Mouse (Mus musculus): ENCODE results near the gene Fdxacb1. TPM values are rescaled to one million over a fixed set of nuclear protein-coding genes. Genes with fewer than 3 reads are reported as not detected.

Fdxacb1 gene
- polyA plus RNA-seq (2012; rRNA removed; ENCODE audit: low replicate concordance) = 3.0 and 4.3 TPM in 2 replicates

GRCm38 (mm10) chr9:50768107-50769002 lies at the start of gene Fdxacb1:
Fdxacb1 (plus strand) TSS chr9:50768236.

GRCm38 (mm10) chr9:50738914-50739870 lies 28.8 kb upstream of the Fdxacb1 start, which contains the start of gene Dixdc1:
Dixdc1 (minus strand) TSS chr9:50739517.

GRCm38 (mm10) chr9:50746214-50746677 lies 21.8 kb upstream of the Fdxacb1 start, which contains the start of gene 2310030G06Rik:
2310030G06Rik (minus strand) TSS chr9:50746536.

GRCm38 (mm10) chr9:50751323-50751722 lies 16.7 kb upstream of the Fdxacb1 start, which contains the start of gene Cryab:
Cryab (plus strand) TSS chr9:50751325.

GRCm38 (mm10) chr9:50752054-50752602 lies 15.9 kb upstream of the Fdxacb1 start, which contains the start of gene Hspb2:
Hspb2 (minus strand) TSS chr9:50752354.

GRCm38 (mm10) chr9:50774991-50775612 lies 7.1 kb downstream of the Fdxacb1 start, which contains the start of the genes Alg9 and 1110032A03Rik:
Alg9 (plus strand) TSS chr9:50775019.
1110032A03Rik (minus strand) TSS chr9:50775520.

Other genes starting within 250 kb of the Fdxacb1 start
- 41.4 and 42.1 TPM in 2 replicates for gene Pts, start 239.5 kb upstream of the Fdxacb1 start, polyA plus RNA-seq (2012; rRNA removed; ENCODE audit: low replicate concordance)
- 6.0 and 6.4 TPM in 2 replicates for gene Il18, start 213.4 kb upstream of the Fdxacb1 start, polyA plus RNA-seq (2012; rRNA removed; ENCODE audit: low replicate concordance)
- 0.41 and 1.1 TPM in 2 replicates for gene Bco2, start 213.1 kb upstream of the Fdxacb1 start, polyA plus RNA-seq (2012; rRNA removed; ENCODE audit: low replicate concordance)
- gene Tex12, start 206.9 kb upstream of the Fdxacb1 start, polyA plus RNA-seq (2012; rRNA removed; ENCODE audit: low replicate concordance) = not detected in 2 replicates
- gene Sdhd, start 164.4 kb upstream of the Fdxacb1 start, polyA plus RNA-seq (2012; rRNA removed; ENCODE audit: low replicate concordance) = 195 and 408 TPM in 2 replicates
- 107 and 163 TPM in 2 replicates for gene Timm8b, start 164.3 kb upstream of the Fdxacb1 start, polyA plus RNA-seq (2012; rRNA removed; ENCODE audit: low replicate concordance)
- 0.35 and 0.47 TPM in 2 replicates for gene Pih1d2, start 150.9 kb upstream of the Fdxacb1 start, polyA plus RNA-seq (2012; rRNA removed; ENCODE audit: low replicate concordance)
- 5.4 and 6.1 TPM in 2 replicates for gene Nkapd1, start 150.8 kb upstream of the Fdxacb1 start, polyA plus RNA-seq (2012; rRNA removed; ENCODE audit: low replicate concordance)
- 41.2 and 97.6 TPM in 2 replicates for gene Dlat, start 108.5 kb upstream of the Fdxacb1 start, polyA plus RNA-seq (2012; rRNA removed; ENCODE audit: low replicate concordance)
- gene Dixdc1, start 28.7 kb upstream of the Fdxacb1 start, polyA plus RNA-seq (2012; rRNA removed; ENCODE audit: low replicate concordance) = 3.7 and 6.5 TPM in 2 replicates
- gene 2310030G06Rik, start 21.7 kb upstream of the Fdxacb1 start, polyA plus RNA-seq (2012; rRNA removed; ENCODE audit: low replicate concordance) = 3.3 and 8.8 TPM in 2 replicates
- gene Cryab, start 16.9 kb upstream of the Fdxacb1 start, polyA plus RNA-seq (2012; rRNA removed; ENCODE audit: low replicate concordance) = 134 and 432 TPM in 2 replicates
- 20.9 and 62.5 TPM in 2 replicates for gene Hspb2, start 15.9 kb upstream of the Fdxacb1 start, polyA plus RNA-seq (2012; rRNA removed; ENCODE audit: low replicate concordance)
- 26.1 and 38.1 TPM in 2 replicates for gene Alg9, start 6.8 kb downstream of the Fdxacb1 start, polyA plus RNA-seq (2012; rRNA removed; ENCODE audit: low replicate concordance)
- 50.6 and 118 TPM in 2 replicates for gene 1110032A03Rik, start 7.3 kb downstream of the Fdxacb1 start, polyA plus RNA-seq (2012; rRNA removed; ENCODE audit: low replicate concordance)
- gene Ppp2r1b, start 77.1 kb downstream of the Fdxacb1 start, polyA plus RNA-seq (2012; rRNA removed; ENCODE audit: low replicate concordance) = 22.9 and 41.2 TPM in 2 replicates
- gene Sik2, start 240.8 kb downstream of the Fdxacb1 start, polyA plus RNA-seq (2012; rRNA removed; ENCODE audit: low replicate concordance) = 102 and 186 TPM in 2 replicates